Mouse (Mus musculus) MN1 (cell line): Measurements from ENCODE around the gene Xylb.
"Not testable (repeated sequence)": the region's sequence is repeated elsewhere in the genome, so short reads cannot be mapped to it uniquely, and the experiment has no call there.

ENCODE experiments used
- DNase-seq: peaks from one replicate; pipeline ENCODE4 v3.0.0-alpha.2; 2016; ENCODE audit warnings: low spot score

Gene Xylb

GRCm38 (mm10) chr9:119340909-119341816, 16.0 kb upstream of the Xylb start, which contains the start of gene Myd88:
Gene Myd88, minus strand, starts transcription at chr9:119341411.
- DNase-seq: peak; percentile 95

GRCm38 (mm10) chr9:119342728-119343127, 14.5 kb upstream of the Xylb start:
- DNase-seq: no peak

- DNase-seq: no peak
These were observed 10.8 kb upstream of the Xylb start for GRCm38 (mm10) chr9:119346376-119346775.

GRCm38 (mm10) chr9:119350531-119350930, 6.7 kb upstream of the Xylb start:
- DNase-seq: no peak

GRCm38 (mm10) chr9:119350947-119351705, 6.1 kb upstream of the Xylb start:
- DNase-seq: no peak

- DNase-seq: peak; percentile 68
These were observed 5.1 kb upstream of the Xylb start for GRCm38 (mm10) chr9:119352060-119352459.

DNA sequence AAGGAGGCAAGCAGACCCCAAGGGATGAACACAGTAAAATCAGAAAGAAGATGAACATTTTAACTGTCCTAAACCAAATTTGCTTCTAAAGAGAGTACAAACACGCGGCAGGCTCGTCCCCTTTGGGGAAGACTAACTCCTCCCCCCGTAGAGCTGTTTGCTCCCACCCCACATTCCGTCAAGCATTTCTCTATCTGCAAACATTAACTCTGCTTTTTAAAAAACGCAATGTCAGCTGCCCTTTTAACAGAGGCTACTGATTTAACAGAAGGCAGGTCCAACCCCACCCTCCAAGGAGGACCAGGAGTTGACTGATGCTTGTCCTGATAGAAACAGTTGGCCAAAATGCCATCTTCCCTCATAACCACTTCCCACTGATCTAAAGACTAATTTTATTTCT, 3.3 kb upstream of the Xylb start:
- no peak for DNase-seq

DNA sequence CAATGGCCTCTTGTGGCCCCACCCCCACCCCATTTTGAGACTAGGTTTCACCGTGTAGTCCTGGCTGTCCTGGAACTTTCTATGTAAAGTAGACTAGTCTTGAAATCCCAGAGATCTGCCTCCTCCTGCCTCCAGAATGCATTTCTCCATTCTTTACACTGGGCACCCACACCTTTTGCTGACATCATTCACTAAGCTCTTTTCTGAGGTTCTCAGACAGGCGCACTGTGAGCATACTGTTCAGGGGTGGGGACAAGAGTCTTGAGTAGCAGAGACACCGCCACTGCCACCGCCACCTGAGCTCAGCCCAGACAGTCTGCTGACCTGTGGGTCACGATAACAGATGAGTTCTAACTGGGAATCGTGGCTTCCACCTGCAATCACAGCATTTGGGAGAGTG, 1.2 kb upstream of the Xylb start:
- DNase-seq: no peak

- peak; percentile 18 for DNase-seq
These were observed 863 bp downstream of the Xylb start for GRCm38 (mm10) chr9:119358058-119358429.

- DNase-seq: no peak
These were observed 4.2 kb downstream of the Xylb start for GRCm38 (mm10) chr9:119361416-119361815.

DNA sequence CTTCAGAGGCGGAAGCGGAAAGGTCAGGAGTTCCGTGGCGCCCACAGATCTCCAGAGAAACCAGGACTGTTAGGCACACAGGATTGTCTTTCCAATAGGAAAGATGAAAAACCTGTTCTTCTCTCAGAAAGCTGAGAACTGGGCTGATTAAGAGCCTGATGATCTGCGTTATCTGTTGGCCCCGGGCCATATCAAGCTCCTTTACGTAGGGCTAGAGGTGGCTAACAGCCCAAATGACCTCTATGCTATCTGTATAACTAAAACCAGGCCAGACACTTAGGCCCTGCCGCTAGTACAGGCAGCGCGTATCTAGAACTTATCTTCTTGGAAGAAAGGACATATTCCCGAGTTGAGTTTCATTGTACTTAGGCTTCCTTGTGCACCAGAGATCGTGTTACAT, 6.0 kb downstream of the Xylb start:
- no peak for DNase-seq

DNA sequence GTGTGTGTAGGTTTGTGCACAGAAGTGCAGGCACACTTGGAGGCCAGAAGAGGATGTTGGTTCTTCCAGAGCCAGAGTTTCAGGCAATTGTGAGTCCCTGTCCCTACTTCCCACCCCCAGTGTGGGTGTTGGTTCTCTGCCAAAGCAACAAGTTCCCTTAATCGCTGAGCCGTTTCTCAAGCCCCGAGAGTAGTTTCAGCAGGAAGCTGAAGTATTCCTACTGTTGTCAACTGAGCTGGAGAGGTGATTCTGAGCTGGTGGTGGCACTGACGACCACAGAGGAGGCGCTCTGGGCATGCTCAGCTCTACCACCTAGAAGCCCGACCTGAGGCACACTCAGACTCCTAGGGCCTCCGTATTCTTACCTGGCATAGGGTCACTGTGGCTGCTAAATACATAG, 8.1 kb downstream of the Xylb start, which contains the start of gene Slc22a14:
Gene Slc22a14 (minus strand): TSS at position 270 of the 400 bp plus-strand sequence.
- no peak for DNase-seq

DNA sequence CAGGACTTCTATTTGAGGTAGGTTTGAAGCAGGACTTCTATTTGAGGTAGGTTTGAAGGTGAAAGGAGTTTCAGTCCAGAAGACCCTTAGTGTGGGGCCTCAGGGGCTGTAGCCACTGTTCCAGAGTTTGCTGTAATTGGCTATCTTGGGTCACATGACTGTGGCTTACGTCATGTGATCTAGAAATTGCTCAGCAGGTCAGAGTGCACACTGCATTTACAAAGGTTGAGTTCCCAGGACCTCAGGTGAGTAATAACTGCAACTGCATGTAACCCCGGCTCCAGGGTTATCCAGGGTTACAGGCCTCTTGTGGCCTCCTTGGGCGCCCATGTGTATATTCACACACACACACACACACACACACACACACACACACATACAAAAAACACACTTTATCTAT, 11.2 kb downstream of the Xylb start:
- no peak for DNase-seq

DNA sequence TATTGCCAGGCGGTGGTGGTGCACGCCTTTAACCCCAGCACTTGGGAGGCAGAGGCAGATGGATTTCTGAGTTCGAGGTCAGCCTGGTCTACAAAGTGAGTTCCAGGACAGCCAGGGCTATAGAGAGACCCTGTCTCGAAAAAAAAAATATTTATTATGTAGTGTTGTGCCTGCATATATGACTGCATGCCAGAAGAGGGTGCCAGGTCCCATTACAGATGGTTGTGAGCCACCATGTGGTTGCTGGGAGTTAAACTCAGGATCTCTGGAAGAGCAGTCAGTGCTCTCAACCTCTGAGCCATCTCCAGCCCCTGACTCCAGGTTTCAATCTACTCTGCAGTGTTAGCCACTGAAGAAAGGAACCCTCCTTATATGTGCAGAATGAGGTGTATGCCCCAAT, 13.6 kb downstream of the Xylb start:
- not testable (repeated sequence) for DNase-seq

DNA sequence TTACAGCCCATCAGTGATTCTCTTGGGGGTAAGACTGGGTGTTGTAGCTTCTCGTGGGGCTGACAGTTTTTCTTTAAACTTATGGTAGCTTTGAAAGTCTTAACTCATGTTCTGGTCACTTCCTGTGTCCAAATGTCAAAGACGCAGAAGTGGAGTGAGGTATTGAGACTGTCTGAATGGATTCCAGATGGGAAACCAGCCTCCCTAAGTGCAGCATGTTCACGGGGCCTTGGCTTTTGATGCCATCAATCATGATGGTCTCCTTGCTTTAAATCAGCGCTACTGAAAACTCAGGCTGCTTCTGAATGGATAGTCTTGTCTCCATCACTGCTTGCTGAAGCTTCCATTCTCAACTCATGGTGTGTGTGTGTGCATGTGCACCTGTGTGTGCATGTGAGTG, 14.1 kb downstream of the Xylb start:
- DNase-seq: no peak

GRCm38 (mm10) chr9:119375008-119375407, 17.8 kb downstream of the Xylb start:
- no peak for DNase-seq

DNA sequence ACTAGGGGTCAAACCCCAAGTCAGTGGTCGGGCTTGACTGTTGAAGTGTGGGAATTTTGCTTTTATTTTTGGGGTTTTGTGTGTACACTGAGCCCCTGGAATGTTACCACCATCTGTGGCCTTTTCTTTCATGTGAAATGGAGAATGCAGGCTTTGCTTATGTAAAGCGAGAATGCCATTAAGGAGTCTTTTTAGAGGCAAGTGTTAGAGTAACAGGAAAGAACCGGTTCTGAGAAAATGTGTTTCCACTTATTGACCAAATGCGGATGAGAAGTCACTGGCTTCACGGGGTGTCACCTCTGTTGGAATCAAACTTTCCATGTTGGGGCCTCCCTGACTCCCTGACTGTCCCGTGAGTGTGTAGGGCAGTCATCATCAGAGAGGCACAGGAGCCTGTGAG, 18.4 kb downstream of the Xylb start:
- no peak for DNase-seq

GRCm38 (mm10) chr9:119378231-119378630, 21.1 kb downstream of the Xylb start:
- no peak for DNase-seq

GRCm38 (mm10) chr9:119382603-119383002, 25.4 kb downstream of the Xylb start:
- no peak for DNase-seq

DNA sequence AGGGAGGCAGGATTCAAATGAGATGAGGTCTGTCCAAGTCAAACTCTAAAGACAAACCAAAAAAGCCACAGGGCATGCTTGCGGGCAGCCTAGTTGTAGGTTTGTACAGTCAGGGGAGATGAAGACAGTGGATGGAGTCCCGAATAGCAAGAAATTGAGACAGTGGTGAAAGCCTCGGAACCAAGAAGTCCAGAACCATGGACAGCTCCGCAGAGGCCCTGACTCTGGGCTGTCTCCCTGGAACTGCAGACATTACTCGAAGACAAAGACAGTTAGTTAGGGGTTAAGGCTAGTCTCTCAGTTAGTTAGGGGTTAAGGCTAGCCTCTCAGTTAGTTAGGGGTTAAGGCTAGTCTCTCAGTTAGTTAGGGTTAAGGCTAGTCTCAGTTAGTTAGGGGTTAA, 31.8 kb downstream of the Xylb start:
- no peak for DNase-seq

- no peak for DNase-seq
These were observed 33.0 kb downstream of the Xylb start for GRCm38 (mm10) chr9:119390214-119390613.

DNA sequence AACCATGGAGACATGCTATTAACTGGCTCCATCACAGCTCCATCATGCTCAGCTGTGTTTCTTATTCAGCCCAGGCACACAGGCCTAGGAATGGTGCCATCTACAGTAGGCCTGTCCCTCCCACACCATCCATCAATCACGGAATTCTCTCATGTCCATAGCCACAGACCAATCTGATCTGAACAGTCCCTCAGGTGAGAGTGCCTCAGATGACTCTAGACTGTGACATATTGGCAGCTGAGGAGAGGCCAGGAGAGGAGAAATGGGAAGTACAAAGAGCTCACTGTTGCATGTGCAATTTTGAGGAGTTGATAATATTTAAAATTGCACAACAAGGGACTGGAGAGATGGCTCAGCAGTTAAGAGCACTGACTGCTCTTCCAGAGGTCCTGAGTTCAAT, 37.6 kb downstream of the Xylb start:
- DNase-seq: no peak

- DNase-seq: peak; percentile 38
These were observed 44.2 kb downstream of the Xylb start for GRCm38 (mm10) chr9:119401351-119401750.
